Mouse (Mus musculus): ENCODE measurements around the gene Begain. TPM values are rescaled to one million over a fixed set of nuclear protein-coding genes. Genes with fewer than 3 reads are reported as not detected.

Gene Begain
- polyA plus RNA-seq, 1 experiment: 4.6 TPM

DNA sequence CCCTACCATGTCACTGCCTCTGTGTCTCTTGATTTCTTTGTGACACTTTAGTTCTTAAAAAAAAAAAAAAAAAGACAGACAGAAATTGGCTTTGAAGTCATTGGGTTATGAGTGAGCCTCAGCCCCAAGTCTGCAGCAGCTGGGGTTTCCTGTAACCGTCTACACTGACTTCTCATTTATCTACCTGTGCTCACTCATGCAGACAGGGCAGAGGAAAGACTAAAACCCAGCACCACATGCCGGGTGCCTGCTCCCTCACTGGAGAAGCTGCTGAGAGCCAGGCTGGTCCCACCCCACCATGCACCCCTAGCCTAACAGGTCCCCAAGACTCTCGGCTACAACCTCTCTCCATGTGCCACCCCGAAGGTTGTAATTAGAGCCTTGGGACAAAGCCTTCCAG, 10.3 kb downstream of the Begain start:
- Histone ChIP-seq H3K36me3 (ENCODE audit: control insufficient read depth, insufficient read depth, low read length) (no peaks in the 10 kb centered on the region), H3K4me1 (ENCODE audit: control insufficient read depth, insufficient read depth, low read length) (peaks cover 9% of the 10 kb centered on the region), H3K27ac (ENCODE audit: control insufficient read depth, insufficient read depth, low read depth, low read length) (no peak overlapping the region), H3K4me3 (ENCODE audit: control insufficient read depth, low read depth, low read length) (no peak overlapping the region), H3K27me3 (ENCODE audit: control insufficient read depth, insufficient read depth, low read length) (no peaks in the 10 kb centered on the region)
- TF ChIP-seq POLR2A (IDR thresholded peaks at IDR 0.05; ENCODE audit: control insufficient read depth, low read depth, low read length): no peak
- TF ChIP-seq CTCF (IDR thresholded peaks at IDR 0.05; ENCODE audit: control insufficient read depth, insufficient read depth, insufficient replicate concordance, low read depth, low read length): no peak

DNA sequence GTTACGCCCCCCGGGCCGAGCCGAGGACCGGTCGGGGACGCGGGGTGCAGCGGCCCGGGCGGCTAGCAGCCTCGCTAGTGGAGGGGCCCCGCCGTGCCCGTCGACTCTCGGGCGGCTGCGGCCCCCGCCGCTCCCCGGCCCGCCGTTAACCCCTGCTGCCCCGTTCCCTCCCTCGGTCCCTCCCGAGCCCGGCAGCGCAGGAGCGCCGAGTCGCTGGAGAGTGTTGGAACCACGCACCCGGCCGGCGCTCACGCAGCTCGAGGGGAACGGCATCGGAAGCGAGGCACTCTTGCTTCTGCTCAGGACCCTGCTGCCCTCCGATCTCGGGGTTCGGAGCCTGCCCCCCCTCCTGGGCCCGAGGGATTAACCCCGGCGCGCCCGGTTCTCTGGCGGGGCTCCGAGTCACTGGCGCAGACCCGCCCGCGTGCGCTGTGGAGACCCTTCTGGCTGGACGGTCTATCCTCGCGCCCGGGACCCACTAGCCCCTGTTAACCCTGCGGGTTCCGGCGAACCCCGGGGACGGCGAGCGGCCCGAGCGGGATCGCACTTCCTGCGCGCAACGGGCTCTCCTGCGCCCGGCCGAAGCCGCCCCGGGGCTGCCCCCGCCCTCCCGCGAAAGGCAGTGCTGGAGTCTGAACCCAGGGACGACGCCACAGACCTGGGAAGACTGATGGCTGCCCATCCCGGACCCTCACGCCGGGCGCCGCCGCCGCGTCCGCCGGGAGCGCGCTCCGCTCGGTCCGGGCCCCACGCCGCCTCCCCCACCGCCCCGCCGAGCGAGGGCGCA, 14.8 kb downstream of the Begain start:
- Histone ChIP-seq H3K27me3 (ENCODE audit: control insufficient read depth, insufficient read depth, low read length) (no peaks in the 10 kb centered on the region), H3K36me3 (ENCODE audit: control insufficient read depth, insufficient read depth, low read length) (no peaks in the 10 kb centered on the region), H3K4me1 (ENCODE audit: control insufficient read depth, insufficient read depth, low read length) (peaks cover 9% of the 10 kb centered on the region), H3K4me3 (ENCODE audit: control insufficient read depth, low read depth, low read length) (peak overlapping the region; percentile 23), H3K27ac (ENCODE audit: control insufficient read depth, insufficient read depth, low read depth, low read length) (no peak overlapping the region)
- TF ChIP-seq CTCF (IDR thresholded peaks at IDR 0.05; ENCODE audit: control insufficient read depth, insufficient read depth, insufficient replicate concordance, low read depth, low read length) (no peak), POLR2A (IDR thresholded peaks at IDR 0.05; ENCODE audit: control insufficient read depth, low read depth, low read length) (no peak)

DNA sequence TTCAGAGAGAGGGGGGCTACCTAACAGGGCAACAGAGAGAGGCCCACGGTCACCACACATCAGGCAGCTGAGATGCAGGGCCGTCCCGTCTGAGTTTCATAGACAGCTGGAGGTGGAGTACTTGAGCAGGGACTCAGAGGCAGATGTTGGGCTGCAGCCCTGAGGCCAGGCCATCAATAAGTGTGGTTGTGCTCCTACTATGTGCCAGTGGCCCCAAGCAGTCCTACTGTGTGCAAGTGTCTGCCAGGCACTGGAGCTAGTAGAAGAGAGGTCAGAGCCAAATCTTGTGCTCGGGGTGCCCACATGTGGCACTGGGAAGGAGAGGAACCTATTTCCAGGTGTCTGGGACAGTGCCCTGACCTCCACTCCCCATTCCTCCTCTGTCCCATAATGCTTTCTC, 18.1 kb downstream of the Begain start:
- TF ChIP-seq POLR2A (IDR thresholded peaks at IDR 0.05; ENCODE audit: control insufficient read depth, low read depth, low read length) (no peak), CTCF (IDR thresholded peaks at IDR 0.05; ENCODE audit: control insufficient read depth, insufficient read depth, insufficient replicate concordance, low read depth, low read length) (no peak)
- H3K27me3 ChIP-seq (ENCODE audit: control insufficient read depth, insufficient read depth, low read length): no peaks in the 10 kb centered on the region

DNA sequence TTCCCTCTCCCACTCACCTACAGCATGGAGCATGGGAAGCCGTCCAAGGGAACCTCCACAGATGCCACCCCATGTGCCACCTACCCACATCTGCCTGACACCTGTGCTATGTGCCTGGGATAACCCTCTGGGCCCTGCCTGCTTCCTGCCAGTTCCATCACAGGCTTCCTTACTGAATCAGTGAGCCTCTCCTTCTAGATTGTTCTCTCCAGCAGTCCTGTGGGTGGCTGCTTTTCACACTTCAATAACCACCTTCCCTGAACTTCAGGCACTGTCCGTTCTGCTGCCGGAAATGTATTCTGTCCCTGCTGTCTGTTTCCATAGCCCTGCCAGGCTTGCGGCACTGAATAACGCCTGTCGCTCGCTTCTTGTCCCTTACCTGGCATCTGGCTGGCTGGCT, 22.4 kb downstream of the Begain start:
- no peak overlapping the region for H3K4me3 ChIP-seq (ENCODE audit: control insufficient read depth, low read depth, low read length)
- no peaks in the 10 kb centered on the region for H3K4me1 ChIP-seq (ENCODE audit: control insufficient read depth, insufficient read depth, low read length)
- no peaks in the 10 kb centered on the region for H3K27me3 ChIP-seq (ENCODE audit: control insufficient read depth, insufficient read depth, low read length)
- no peak overlapping the region for H3K27ac ChIP-seq (ENCODE audit: control insufficient read depth, insufficient read depth, low read depth, low read length)
- no peaks in the 10 kb centered on the region for H3K36me3 ChIP-seq (ENCODE audit: control insufficient read depth, insufficient read depth, low read length)
- no peak for TF ChIP-seq POLR2A (IDR thresholded peaks at IDR 0.05; ENCODE audit: control insufficient read depth, low read depth, low read length)
- TF ChIP-seq CTCF (IDR thresholded peaks at IDR 0.05; ENCODE audit: control insufficient read depth, insufficient read depth, insufficient replicate concordance, low read depth, low read length): no peak

More for the DNA sequence above, 18.1 kb downstream of the Begain start:
- Histone ChIP-seq H3K4me1 (ENCODE audit: control insufficient read depth, insufficient read depth, low read length) (peaks cover 9% of the 10 kb centered on the region), H3K4me3 (ENCODE audit: control insufficient read depth, low read depth, low read length) (no peak overlapping the region), H3K36me3 (ENCODE audit: control insufficient read depth, insufficient read depth, low read length) (no peaks in the 10 kb centered on the region), H3K27ac (ENCODE audit: control insufficient read depth, insufficient read depth, low read depth, low read length) (no peak overlapping the region)

DNA sequence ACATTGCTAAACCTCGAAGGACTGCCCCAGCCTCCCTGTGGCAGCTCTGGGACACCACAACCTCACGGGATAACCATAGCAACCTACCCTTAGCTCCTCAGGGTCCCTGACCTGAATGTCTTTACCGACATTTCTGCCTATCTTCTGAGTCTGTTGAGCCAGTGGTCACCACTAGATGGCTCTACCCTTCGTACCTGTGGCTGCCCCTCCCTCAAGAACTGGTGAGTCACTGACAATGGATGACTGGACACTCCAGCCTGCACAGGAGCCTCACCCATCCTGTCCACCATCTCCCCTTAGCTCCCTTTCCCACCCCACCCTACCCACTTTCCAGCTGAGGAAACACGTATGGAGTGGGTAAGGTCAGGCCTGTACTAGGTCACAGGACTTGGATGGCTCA, 23.5 kb downstream of the Begain start:
- H3K27ac ChIP-seq (ENCODE audit: control insufficient read depth, insufficient read depth, low read depth, low read length): no peak overlapping the region
- H3K36me3 ChIP-seq (ENCODE audit: control insufficient read depth, insufficient read depth, low read length): no peaks in the 10 kb centered on the region
- no peak overlapping the region for H3K4me3 ChIP-seq (ENCODE audit: control insufficient read depth, low read depth, low read length)
- H3K27me3 ChIP-seq (ENCODE audit: control insufficient read depth, insufficient read depth, low read length): no peaks in the 10 kb centered on the region
- no peaks in the 10 kb centered on the region for H3K4me1 ChIP-seq (ENCODE audit: control insufficient read depth, insufficient read depth, low read length)
- peak; percentile 45; the same call in 1 of the 2 replicates for TF ChIP-seq CTCF (IDR thresholded peaks at IDR 0.05; ENCODE audit: control insufficient read depth, insufficient read depth, insufficient replicate concordance, low read depth, low read length)
- no peak for TF ChIP-seq POLR2A (IDR thresholded peaks at IDR 0.05; ENCODE audit: control insufficient read depth, low read depth, low read length)

DNA sequence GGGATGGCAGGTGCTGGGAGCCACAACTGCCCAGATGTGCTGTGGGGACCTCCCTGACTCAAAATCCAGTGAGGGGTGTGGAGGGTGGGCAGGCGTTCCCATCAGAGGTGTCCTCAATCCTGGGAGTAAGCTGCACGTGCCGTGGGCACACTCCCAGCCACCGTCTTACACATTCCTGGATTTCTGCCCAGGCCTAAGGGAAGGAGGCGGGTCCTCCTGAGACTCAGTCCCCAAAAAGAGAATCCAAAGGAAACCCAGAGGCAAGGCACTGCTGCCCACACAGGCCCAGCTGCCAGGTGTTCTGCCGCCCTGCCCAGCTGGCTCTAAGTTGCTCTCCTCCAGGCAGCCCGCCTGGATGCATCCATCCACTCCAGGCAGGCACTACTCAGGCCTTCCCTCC, 28.7 kb downstream of the Begain start:
- Histone ChIP-seq H3K27ac (ENCODE audit: control insufficient read depth, insufficient read depth, low read depth, low read length) (no peak overlapping the region), H3K27me3 (ENCODE audit: control insufficient read depth, insufficient read depth, low read length) (no peaks in the 10 kb centered on the region), H3K4me1 (ENCODE audit: control insufficient read depth, insufficient read depth, low read length) (peaks cover 4% of the 10 kb centered on the region), H3K4me3 (ENCODE audit: control insufficient read depth, low read depth, low read length) (no peak overlapping the region), H3K36me3 (ENCODE audit: control insufficient read depth, insufficient read depth, low read length) (no peaks in the 10 kb centered on the region)
- TF ChIP-seq POLR2A (IDR thresholded peaks at IDR 0.05; ENCODE audit: control insufficient read depth, low read depth, low read length) (no peak), CTCF (IDR thresholded peaks at IDR 0.05; ENCODE audit: control insufficient read depth, insufficient read depth, insufficient replicate concordance, low read depth, low read length) (no peak)

DNA sequence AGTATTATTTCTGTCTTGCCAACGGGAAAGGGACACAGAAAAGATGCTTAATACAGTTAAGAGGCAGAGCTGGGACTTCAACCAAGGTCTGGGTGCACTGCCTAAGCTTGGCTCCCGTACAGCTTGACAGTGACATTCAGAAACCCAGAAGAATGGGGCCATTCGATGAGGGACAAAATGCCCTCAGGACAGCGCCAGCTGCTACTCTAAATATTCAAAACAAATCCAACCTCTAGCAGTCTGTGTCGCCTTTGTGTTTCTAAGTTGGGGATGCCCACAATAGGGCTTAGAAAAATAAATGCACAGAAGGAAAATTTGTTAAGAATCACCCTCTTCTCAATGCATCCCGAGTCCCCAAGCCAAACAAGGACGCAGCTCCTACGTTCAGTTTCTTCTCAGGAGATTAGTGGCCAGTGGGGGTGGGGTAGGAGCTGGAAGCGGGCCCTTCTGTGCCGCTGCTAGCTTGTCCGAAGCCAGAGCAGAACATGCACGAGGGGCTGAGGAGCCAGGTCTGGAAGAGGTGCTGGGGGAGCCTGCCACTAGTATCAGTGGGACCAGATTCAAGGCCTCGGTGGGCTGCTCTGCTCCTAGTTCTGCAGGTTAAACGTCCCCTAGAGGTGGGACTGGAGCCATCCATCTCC, 29.7 kb downstream of the Begain start:
- peaks cover 8% of the 10 kb centered on the region for H3K4me1 ChIP-seq (ENCODE audit: control insufficient read depth, insufficient read depth, low read length)
- no peaks in the 10 kb centered on the region for H3K36me3 ChIP-seq (ENCODE audit: control insufficient read depth, insufficient read depth, low read length)
- H3K4me3 ChIP-seq (ENCODE audit: control insufficient read depth, low read depth, low read length): no peak overlapping the region
- H3K27me3 ChIP-seq (ENCODE audit: control insufficient read depth, insufficient read depth, low read length): no peaks in the 10 kb centered on the region
- H3K27ac ChIP-seq (ENCODE audit: control insufficient read depth, insufficient read depth, low read depth, low read length): no peak overlapping the region
- TF ChIP-seq CTCF (IDR thresholded peaks at IDR 0.05; ENCODE audit: control insufficient read depth, insufficient read depth, insufficient replicate concordance, low read depth, low read length) (no peak), POLR2A (IDR thresholded peaks at IDR 0.05; ENCODE audit: control insufficient read depth, low read depth, low read length) (no peak)

Data from testis, adult 2 months (tissue).